Mouse (Mus musculus): Measurements from ENCODE around the gene Cxcl9. TPM values are rescaled to one million over a fixed set of nuclear protein-coding genes. Genes with fewer than 3 reads are reported as not detected.
"Not testable (repeated sequence)": the region's sequence is repeated elsewhere in the genome, so short reads cannot be mapped to it uniquely, and the experiment has no call there.

Cxcl9 gene
- polyA plus RNA-seq, 1 experiment from 2014 or later, result not detected

DNA sequence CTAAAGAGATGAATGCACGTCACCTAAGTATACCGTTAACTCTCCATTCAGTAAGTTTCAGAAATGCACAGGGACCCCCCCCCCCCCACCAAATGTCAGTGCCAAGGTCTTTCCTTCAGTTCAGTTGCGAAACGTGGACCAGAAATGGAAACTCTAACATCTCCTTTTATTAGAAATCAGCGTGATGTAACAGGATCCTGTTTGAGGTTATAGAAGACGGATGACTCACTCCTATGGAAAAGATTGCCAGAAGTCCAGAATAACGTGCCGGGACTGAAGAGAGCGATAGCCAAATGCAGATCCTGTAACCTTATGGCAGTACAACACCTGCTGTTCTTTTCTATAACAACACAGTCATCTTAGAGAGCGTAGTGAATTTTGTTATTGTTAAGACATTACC is 40.5 kb upstream of the Cxcl9 start:
- H3K9ac ChIP-seq (ENCODE audit: low read depth, low read length), result no peak overlapping the region
- H3K36me3 ChIP-seq (ENCODE audit: control insufficient read depth, insufficient read depth, low read length), result no peaks in the 10 kb centered on the region

GRCm38 (mm10) chr5:92366565-92366964 is 38.7 kb upstream of the Cxcl9 start:
- no peak overlapping the region for H3K9ac ChIP-seq (ENCODE audit: low read depth, low read length)
- H3K4me1 ChIP-seq (ENCODE audit: control insufficient read depth, insufficient read depth, low read depth, low read length), result no peaks in the 10 kb centered on the region
- H3K27ac ChIP-seq (ENCODE audit: low read depth, low read length), result no peak overlapping the region
- no peak for ATAC-seq
- no peaks in the 10 kb centered on the region for H3K9me3 ChIP-seq (ENCODE audit: control insufficient read depth, low read length)
- no peaks in the 10 kb centered on the region for H3K36me3 ChIP-seq (ENCODE audit: control insufficient read depth, insufficient read depth, low read length)
- no peak overlapping the region for H3K4me2 ChIP-seq (ENCODE audit: low read length)
- no peak overlapping the region for H3K4me3 ChIP-seq (ENCODE audit: low read length)
- 83% methylated on average over 6 of the region's 6 CpGs for WGBS
- no peaks in the 10 kb centered on the region for H3K27me3 ChIP-seq (replicated peaks; ENCODE audit: control insufficient read depth, insufficient read depth, low read length)

More for the DNA sequence above, 40.5 kb upstream of the Cxcl9 start:
- Histone ChIP-seq H3K9me3 (ENCODE audit: control insufficient read depth, low read length) (no peaks in the 10 kb centered on the region), H3K4me3 (ENCODE audit: low read length) (no peak overlapping the region), H3K27me3 (replicated peaks; ENCODE audit: control insufficient read depth, insufficient read depth, low read length) (no peaks in the 10 kb centered on the region), H3K27ac (ENCODE audit: low read depth, low read length) (no peak overlapping the region), H3K4me2 (ENCODE audit: low read length) (no peak overlapping the region), H3K4me1 (ENCODE audit: control insufficient read depth, insufficient read depth, low read depth, low read length) (no peaks in the 10 kb centered on the region)
- ATAC-seq, result no peak
- 68% methylated on average over 10 of the region's 10 CpGs for WGBS

- Histone ChIP-seq H3K36me3 (ENCODE audit: control insufficient read depth, insufficient read depth, low read length) (no peaks in the 10 kb centered on the region), H3K27me3 (replicated peaks; ENCODE audit: control insufficient read depth, insufficient read depth, low read length) (no peaks in the 10 kb centered on the region), H3K9ac (ENCODE audit: low read depth, low read length) (no peak overlapping the region), H3K9me3 (ENCODE audit: control insufficient read depth, low read length) (no peaks in the 10 kb centered on the region), H3K27ac (ENCODE audit: low read depth, low read length) (no peak overlapping the region), H3K4me2 (ENCODE audit: low read length) (no peak overlapping the region), H3K4me1 (ENCODE audit: control insufficient read depth, insufficient read depth, low read depth, low read length) (no peaks in the 10 kb centered on the region), H3K4me3 (ENCODE audit: low read length) (no peak overlapping the region)
- 74% methylated on average over 11 of the region's 11 CpGs for WGBS
- no peak for ATAC-seq
Observed at GRCm38 (mm10) chr5:92365146-92365705, 37.3 kb upstream of the Cxcl9 start.

- Histone ChIP-seq H3K9ac (ENCODE audit: low read depth, low read length) (no peak overlapping the region), H3K36me3 (ENCODE audit: control insufficient read depth, insufficient read depth, low read length) (no peaks in the 10 kb centered on the region), H3K4me1 (ENCODE audit: control insufficient read depth, insufficient read depth, low read depth, low read length) (no peaks in the 10 kb centered on the region), H3K27me3 (replicated peaks; ENCODE audit: control insufficient read depth, insufficient read depth, low read length) (no peaks in the 10 kb centered on the region), H3K4me2 (ENCODE audit: low read length) (no peak overlapping the region), H3K4me3 (ENCODE audit: low read length) (no peak overlapping the region), H3K27ac (ENCODE audit: low read depth, low read length) (no peak overlapping the region), H3K9me3 (ENCODE audit: control insufficient read depth, low read length) (no peaks in the 10 kb centered on the region)
- ATAC-seq, result no peak
- WGBS, result 95% methylated on average over 5 of the region's 5 CpGs
Observed at GRCm38 (mm10) chr5:92364011-92364410, 36.1 kb upstream of the Cxcl9 start.

GRCm38 (mm10) chr5:92363179-92363578 is 35.3 kb upstream of the Cxcl9 start:
- ATAC-seq, result no peak
- Histone ChIP-seq H3K27ac (ENCODE audit: low read depth, low read length) (no peak overlapping the region), H3K9ac (ENCODE audit: low read depth, low read length) (no peak overlapping the region), H3K9me3 (ENCODE audit: control insufficient read depth, low read length) (no peaks in the 10 kb centered on the region), H3K27me3 (replicated peaks; ENCODE audit: control insufficient read depth, insufficient read depth, low read length) (no peaks in the 10 kb centered on the region), H3K36me3 (ENCODE audit: control insufficient read depth, insufficient read depth, low read length) (no peaks in the 10 kb centered on the region), H3K4me2 (ENCODE audit: low read length) (no peak overlapping the region), H3K4me1 (ENCODE audit: control insufficient read depth, insufficient read depth, low read depth, low read length) (no peaks in the 10 kb centered on the region), H3K4me3 (ENCODE audit: low read length) (no peak overlapping the region)
- WGBS, result 11% methylated on average over 4 of the region's 4 CpGs

GRCm38 (mm10) chr5:92358767-92359455 is 31.0 kb upstream of the Cxcl9 start:
- H3K9me3 ChIP-seq (ENCODE audit: control insufficient read depth, low read length), result no peaks in the 10 kb centered on the region
- H3K36me3 ChIP-seq (ENCODE audit: control insufficient read depth, insufficient read depth, low read length), result no peaks in the 10 kb centered on the region
- no peak overlapping the region for H3K4me3 ChIP-seq (ENCODE audit: low read length)
- no peak overlapping the region for H3K27ac ChIP-seq (ENCODE audit: low read depth, low read length)
- no peak overlapping the region for H3K9ac ChIP-seq (ENCODE audit: low read depth, low read length)
- 80% methylated on average over 11 of the region's 11 CpGs for WGBS
- H3K4me2 ChIP-seq (ENCODE audit: low read length), result no peak overlapping the region
- ATAC-seq, result no peak
- no peaks in the 10 kb centered on the region for H3K4me1 ChIP-seq (ENCODE audit: control insufficient read depth, insufficient read depth, low read depth, low read length)
- no peaks in the 10 kb centered on the region for H3K27me3 ChIP-seq (replicated peaks; ENCODE audit: control insufficient read depth, insufficient read depth, low read length)

DNA sequence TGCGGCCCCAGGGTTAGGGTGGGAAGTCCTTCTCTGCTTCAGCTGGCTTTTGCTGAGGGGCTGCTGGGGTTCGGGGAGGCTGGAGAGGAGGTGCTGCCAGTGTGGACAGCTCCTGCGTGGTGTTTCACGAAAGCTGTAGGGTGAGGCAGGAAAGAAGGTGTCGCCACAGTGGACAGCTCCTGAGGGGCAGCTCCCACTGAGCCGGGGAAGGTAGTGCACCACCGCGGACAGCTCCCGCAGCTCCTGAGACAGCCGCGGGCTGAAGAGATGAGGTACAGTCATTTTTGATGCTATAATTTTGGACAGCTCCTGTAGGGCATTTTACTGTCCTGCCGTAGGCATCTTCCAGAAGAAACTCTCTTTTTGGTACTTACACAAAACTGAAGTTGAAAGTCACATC is 30.2 kb upstream of the Cxcl9 start:
- no peaks in the 10 kb centered on the region for H3K9me3 ChIP-seq (ENCODE audit: control insufficient read depth, low read length)
- WGBS, result 58% methylated on average over 11 of the region's 12 CpGs
- H3K4me3 ChIP-seq (ENCODE audit: low read length), result no peak overlapping the region
- no peak for ATAC-seq
- no peaks in the 10 kb centered on the region for H3K27me3 ChIP-seq (replicated peaks; ENCODE audit: control insufficient read depth, insufficient read depth, low read length)
- no peak overlapping the region for H3K4me2 ChIP-seq (ENCODE audit: low read length)
- no peak overlapping the region for H3K27ac ChIP-seq (ENCODE audit: low read depth, low read length)
- H3K36me3 ChIP-seq (ENCODE audit: control insufficient read depth, insufficient read depth, low read length), result no peaks in the 10 kb centered on the region
- no peak overlapping the region for H3K9ac ChIP-seq (ENCODE audit: low read depth, low read length)
- no peaks in the 10 kb centered on the region for H3K4me1 ChIP-seq (ENCODE audit: control insufficient read depth, insufficient read depth, low read depth, low read length)

DNA sequence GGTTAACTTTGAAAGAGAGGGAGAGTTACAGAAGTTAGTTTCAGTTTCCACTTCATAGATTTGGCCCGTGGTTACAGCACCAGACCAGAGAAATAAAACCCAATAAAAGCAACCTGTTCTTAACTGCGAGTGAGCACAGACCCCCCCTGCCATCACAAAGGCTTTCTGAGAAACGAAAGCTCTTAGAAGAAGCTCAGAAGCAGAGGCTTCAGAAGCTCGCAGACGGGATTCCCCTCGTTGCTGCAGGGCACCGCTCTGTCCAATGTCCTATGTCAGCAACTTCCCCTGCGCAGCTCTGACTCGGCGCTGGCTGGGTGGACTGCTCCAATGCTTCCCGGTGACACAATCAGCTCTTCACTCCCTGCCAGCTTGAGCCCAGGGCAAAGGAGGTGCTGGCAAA is 25.6 kb upstream of the Cxcl9 start:
- Histone ChIP-seq H3K27ac (ENCODE audit: low read depth, low read length) (no peak overlapping the region), H3K4me1 (ENCODE audit: control insufficient read depth, insufficient read depth, low read depth, low read length) (no peaks in the 10 kb centered on the region), H3K4me3 (ENCODE audit: low read length) (peak overlapping the region; percentile 21), H3K27me3 (replicated peaks; ENCODE audit: control insufficient read depth, insufficient read depth, low read length) (no peaks in the 10 kb centered on the region), H3K9ac (ENCODE audit: low read depth, low read length) (no peak overlapping the region), H3K4me2 (ENCODE audit: low read length) (peak overlapping the region; percentile 33), H3K9me3 (ENCODE audit: control insufficient read depth, low read length) (no peaks in the 10 kb centered on the region), H3K36me3 (ENCODE audit: control insufficient read depth, insufficient read depth, low read length) (no peaks in the 10 kb centered on the region)
- ATAC-seq, result no peak
- WGBS, result 48% methylated on average over 11 of the region's 11 CpGs

DNA sequence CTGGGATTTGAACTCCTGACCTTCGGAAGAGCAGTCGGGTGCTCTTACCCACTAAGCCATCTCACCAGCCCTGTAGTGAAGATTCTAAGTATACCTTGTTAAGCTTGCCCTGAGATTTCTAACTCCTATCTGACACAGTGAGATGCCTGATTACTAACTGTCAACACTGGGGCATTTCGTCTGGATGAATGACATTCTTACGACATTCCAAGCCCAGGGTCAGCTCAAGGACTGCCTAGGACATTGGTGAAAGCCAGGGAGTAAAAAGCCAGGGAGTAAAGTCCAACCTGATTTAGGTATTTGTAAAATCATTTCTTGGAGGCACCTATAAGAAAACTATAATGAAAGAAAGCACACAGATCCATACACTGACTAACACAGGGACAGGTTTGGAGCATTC is 24.8 kb upstream of the Cxcl9 start:
- H3K4me3 ChIP-seq (ENCODE audit: low read length); H3K9ac ChIP-seq (ENCODE audit: low read depth, low read length); ATAC-seq; H3K36me3 ChIP-seq (ENCODE audit: control insufficient read depth, insufficient read depth, low read length); H3K27ac ChIP-seq (ENCODE audit: low read depth, low read length); H3K4me2 ChIP-seq (ENCODE audit: low read length); H3K9me3 ChIP-seq (ENCODE audit: control insufficient read depth, low read length); H3K27me3 ChIP-seq (replicated peaks; ENCODE audit: control insufficient read depth, insufficient read depth, low read length); H3K4me1 ChIP-seq (ENCODE audit: control insufficient read depth, insufficient read depth, low read depth, low read length): not testable (repeated sequence)
- WGBS, result 88% methylated on average over 4 of the region's 4 CpGs
